ENCODE assay signal across 7 mouse cellular contexts in the genomic region with DNA sequence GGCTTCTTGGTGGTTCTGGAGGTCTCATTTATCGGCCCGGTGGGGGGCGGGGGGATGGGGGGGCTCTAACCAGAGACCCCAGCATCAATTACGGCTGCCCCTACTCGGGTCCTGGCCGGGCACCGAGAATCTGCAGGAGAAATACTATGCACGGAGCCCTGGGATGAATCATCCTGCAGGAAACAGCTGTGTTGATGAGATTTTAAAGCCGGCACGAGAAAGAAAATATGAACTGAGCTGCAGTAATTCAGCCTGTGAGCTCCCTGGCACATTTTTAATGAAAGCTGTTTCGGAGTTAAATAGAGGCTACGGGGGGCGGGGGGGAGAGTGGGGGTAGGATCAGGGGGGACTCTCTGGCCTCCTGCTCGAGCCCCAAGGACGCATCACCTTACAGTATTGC. TPM values are rescaled to one million over a fixed set of nuclear protein-coding genes. Genes with fewer than 3 reads are reported as not detected.
DNase-seq lines count a peak whose midpoint lies in the region; ATAC-seq and TF ChIP-seq lines count a peak whose summit lies in the region.

No protein-coding gene starts in this region.

- H3K9me3 ChIP-seq in kidney, postnatal 0 days (replicated peaks; ENCODE audit: low read length): no peaks in the 10 kb centered on the region
- no peaks in the 10 kb centered on the region for H3K9me3 ChIP-seq in embryonic facial prominence, embryonic 11.5 days (replicated peaks; ENCODE audit: control insufficient read depth, low read length)
- no peaks in the 10 kb centered on the region for H3K9me3 ChIP-seq in hindbrain, embryonic 10.5 days
- no peaks in the 10 kb centered on the region for H3K9me3 ChIP-seq in midbrain, embryonic 16.5 days (replicated peaks; ENCODE audit: control insufficient read depth, low read length, poor library complexity, severe bottlenecking)

- H3K4me3 ChIP-seq in kidney, postnatal 0 days (replicated peaks; ENCODE audit: low read depth, low read length): no peak overlapping the region
- no peak overlapping the region for H3K4me3 ChIP-seq in embryonic facial prominence, embryonic 11.5 days (ENCODE audit: low read depth, low read length)
- H3K4me3 ChIP-seq in hindbrain, embryonic 10.5 days: no peak overlapping the region
- no peak overlapping the region for H3K4me3 ChIP-seq in midbrain, embryonic 16.5 days (ENCODE audit: low read depth, low read length)
- H3K4me3 ChIP-seq in kidney, adult 2 months (ENCODE audit: insufficient read depth, low read depth, low read length): no peak overlapping the region

- WGBS in kidney, postnatal 0 days: 50% methylated on average over 15 of the region's 15 CpGs
- WGBS in embryonic facial prominence, embryonic 11.5 days: 57% methylated on average over 15 of the region's 15 CpGs
- 69% methylated on average over 15 of the region's 15 CpGs for WGBS in hindbrain, embryonic 10.5 days
- 39% methylated on average over 15 of the region's 15 CpGs for WGBS in midbrain, embryonic 16.5 days
- 59% methylated on average over 15 of the region's 15 CpGs for WGBS in kidney, adult 2 months

- no peak overlapping the region for H3K4me2 ChIP-seq in kidney, postnatal 0 days (ENCODE audit: low read length)
- H3K4me2 ChIP-seq in embryonic facial prominence, embryonic 11.5 days (ENCODE audit: low read depth, low read length): no peak overlapping the region
- H3K4me2 ChIP-seq in midbrain, embryonic 16.5 days (ENCODE audit: low read length): peak overlapping the region; percentile 21; the same call in 1 of the 2 replicates

- TF ChIP-seq CTCF in kidney, postnatal 0 days (IDR thresholded peaks at IDR 0.05; ENCODE audit: low read depth): no peak
- no peak for TF ChIP-seq CTCF in kidney, adult 2 months (conservative IDR thresholded peaks at IDR 0.05; ENCODE audit: insufficient read depth, insufficient read length, low read depth, low read length)

- peaks cover 17% of the 10 kb centered on the region; the same call in 1 of the 2 replicates for H3K4me1 ChIP-seq in kidney, postnatal 0 days (replicated peaks; ENCODE audit: insufficient read depth, low read length)
- H3K4me1 ChIP-seq in embryonic facial prominence, embryonic 11.5 days (ENCODE audit: control insufficient read depth, insufficient read depth, low read length): peaks cover 12% of the 10 kb centered on the region
- peaks cover 94% of the 10 kb centered on the region for H3K4me1 ChIP-seq in hindbrain, embryonic 10.5 days (replicated peaks)
- peaks cover 52% of the 10 kb centered on the region for H3K4me1 ChIP-seq in midbrain, embryonic 16.5 days (ENCODE audit: control insufficient read depth, insufficient read depth, low read length)
- H3K4me1 ChIP-seq in kidney, adult 2 months (ENCODE audit: control insufficient read depth, insufficient read depth, low read length): peaks cover 2% of the 10 kb centered on the region; the same call in 1 of the 2 replicates

- no peak for ATAC-seq in kidney, postnatal 0 days (replicated peaks; ENCODE audit: low FRiP score, low read depth)
- no peak for ATAC-seq in embryonic facial prominence, embryonic 11.5 days (replicated peaks; ENCODE audit: insufficient number of reproducible peaks, low FRiP score, low TSS enrichment, low read depth)
- no peak for ATAC-seq in midbrain, embryonic 16.5 days

- H3K9ac ChIP-seq in kidney, postnatal 0 days (ENCODE audit: low read depth, low read length): no peak overlapping the region
- H3K9ac ChIP-seq in embryonic facial prominence, embryonic 11.5 days (replicated peaks; ENCODE audit: low read length): no peak overlapping the region
- peak overlapping the region; percentile 51 for H3K9ac ChIP-seq in midbrain, embryonic 16.5 days (ENCODE audit: low read depth, low read length)

- no peak overlapping the region for H3K27ac ChIP-seq in kidney, postnatal 0 days
- peak overlapping the region; percentile 66; the same call in 1 of the 2 replicates for H3K27ac ChIP-seq in embryonic facial prominence, embryonic 11.5 days (replicated peaks; ENCODE audit: low read depth, low read length)
- H3K27ac ChIP-seq in hindbrain, embryonic 10.5 days: peak overlapping the region; percentile 84
- peak overlapping the region; percentile 71 for H3K27ac ChIP-seq in midbrain, embryonic 16.5 days (ENCODE audit: low read length)
- H3K27ac ChIP-seq in kidney, adult 2 months (ENCODE audit: insufficient read depth, low read depth, low read length): no peak overlapping the region

- H3K27me3 ChIP-seq in kidney, postnatal 0 days (ENCODE audit: insufficient read depth, low read length): no peaks in the 10 kb centered on the region
- H3K27me3 ChIP-seq in embryonic facial prominence, embryonic 11.5 days (ENCODE audit: control insufficient read depth, insufficient read depth, low read length): no peaks in the 10 kb centered on the region
- no peaks in the 10 kb centered on the region for H3K27me3 ChIP-seq in hindbrain, embryonic 10.5 days (ENCODE audit: insufficient read depth, poor library complexity, severe bottlenecking)
- H3K27me3 ChIP-seq in midbrain, embryonic 16.5 days (ENCODE audit: control insufficient read depth, insufficient read depth, low read depth, low read length): no peaks in the 10 kb centered on the region
- H3K27me3 ChIP-seq in kidney, adult 2 months (replicated peaks; ENCODE audit: control insufficient read depth, insufficient read depth, low read length): no peaks in the 10 kb centered on the region

- no peak for TF ChIP-seq POLR2A in kidney, adult 2 months (IDR thresholded peaks at IDR 0.05; ENCODE audit: low read depth, low read length)

- no peaks in the 10 kb centered on the region for H3K36me3 ChIP-seq in kidney, postnatal 0 days (ENCODE audit: insufficient read depth, low read length)
- no peaks in the 10 kb centered on the region for H3K36me3 ChIP-seq in embryonic facial prominence, embryonic 11.5 days (replicated peaks; ENCODE audit: control insufficient read depth, insufficient read depth, low read depth, low read length)
- peaks cover 10% of the 10 kb centered on the region for H3K36me3 ChIP-seq in hindbrain, embryonic 10.5 days
- no peaks in the 10 kb centered on the region for H3K36me3 ChIP-seq in midbrain, embryonic 16.5 days (ENCODE audit: control insufficient read depth, insufficient read depth, low read length)
- no peaks in the 10 kb centered on the region for H3K36me3 ChIP-seq in kidney, adult 2 months (ENCODE audit: control insufficient read depth, insufficient read depth, low read length)

- DNase-seq in kidney, postnatal 0 days (ENCODE audit: low spot score): peak; percentile 53
- no peak for DNase-seq in kidney, postnatal 4 days
- DNase-seq in embryonic facial prominence, embryonic 11.5 days (ENCODE audit: low spot score): no peak
- DNase-seq in hindbrain, embryonic 10.5 days (ENCODE audit: low spot score): no peak
- DNase-seq in kidney, adult 2 months: no peak
- DNase-seq in layer of hippocampus, adult 9-11 months: no peak

RNA-seq across cellular contexts. Expression of a gene that starts 39.8 kb away (rescaled TPM):
- polyA plus RNA-seq in kidney, postnatal 0 days (2015; fragmentation: Nextera tagmentation; extraction: Ambion mirVana): 2.8 and 3.3 TPM in 2 replicates
- polyA plus RNA-seq in embryonic facial prominence, embryonic 11.5 days (2014; fragmentation: Nextera tagmentation; extraction: Ambion mirVana): 7.8 and 8.3 TPM in 2 replicates
- 2.9 and 3.3 TPM in 2 replicates for polyA plus RNA-seq in hindbrain, embryonic 10.5 days (2016; fragmentation: Nextera tagmentation; extraction: Ambion mirVana)
- 2.2 and 2.4 TPM in 2 replicates for polyA plus RNA-seq in midbrain, embryonic 16.5 days (2015; fragmentation: Nextera tagmentation; extraction: Ambion mirVana)
- polyA plus RNA-seq in kidney, adult 2 months (2012; rRNA removed): 11.4 and 12.6 TPM in 2 replicates

RNA-seq across cellular contexts. Expression of a gene that starts 40.0 kb away (rescaled TPM):
- polyA plus RNA-seq in kidney, postnatal 0 days (2015; fragmentation: Nextera tagmentation; extraction: Ambion mirVana): 74.3 and 80.6 TPM in 2 replicates
- polyA plus RNA-seq in embryonic facial prominence, embryonic 11.5 days (2014; fragmentation: Nextera tagmentation; extraction: Ambion mirVana): 86.6 and 101 TPM in 2 replicates
- polyA plus RNA-seq in hindbrain, embryonic 10.5 days (2016; fragmentation: Nextera tagmentation; extraction: Ambion mirVana): 76.9 and 82.1 TPM in 2 replicates
- polyA plus RNA-seq in midbrain, embryonic 16.5 days (2015; fragmentation: Nextera tagmentation; extraction: Ambion mirVana): 95.5 and 97.2 TPM in 2 replicates
- polyA plus RNA-seq in kidney, adult 2 months (2012; rRNA removed): 32.5 and 38.5 TPM in 2 replicates

RNA-seq across cellular contexts. Expression of a gene that starts 56.1 kb away (rescaled TPM):
- polyA plus RNA-seq in kidney, postnatal 0 days (2015; fragmentation: Nextera tagmentation; extraction: Ambion mirVana): 7.2 and 7.7 TPM in 2 replicates
- 8.4 and 9.8 TPM in 2 replicates for polyA plus RNA-seq in embryonic facial prominence, embryonic 11.5 days (2014; fragmentation: Nextera tagmentation; extraction: Ambion mirVana)
- 14.3 and 16.0 TPM in 2 replicates for polyA plus RNA-seq in hindbrain, embryonic 10.5 days (2016; fragmentation: Nextera tagmentation; extraction: Ambion mirVana)
- 13.2 and 13.5 TPM in 2 replicates for polyA plus RNA-seq in midbrain, embryonic 16.5 days (2015; fragmentation: Nextera tagmentation; extraction: Ambion mirVana)
- polyA plus RNA-seq in kidney, adult 2 months (2012; rRNA removed): 15.7 and 19.4 TPM in 2 replicates

Comparison
In these comparisons a context has a peak if more than half of its experiments do, and no peak if none do; other contexts are left out.
1. H3K27ac ChIP-seq: peak in embryonic facial prominence, embryonic 11.5 days (single experiment), hindbrain, embryonic 10.5 days (single experiment) and midbrain, embryonic 16.5 days (single experiment); none in kidney, postnatal 0 days (single experiment) and kidney, adult 2 months (single experiment).